Mouse (Mus musculus) cerebellum, postnatal 10 days (tissue): ENCODE data around the gene Rab5a.
"Not testable (repeated sequence)": the region's sequence is repeated elsewhere in the genome, so short reads cannot be mapped to it uniquely, and the experiment has no call there.

Experiments
- DNase-seq, 2 experiments: peaks; one replicate each; pipeline ENCODE4 v3.0.0; 2021; ENCODE audit warnings: mixed read lengths in 2 of 2

Gene Rab5a

GRCm38 (mm10) chr17:53478858-53479603 is at the start of gene Rab5a:
Gene Rab5a (plus strand): TSS chr17:53479234.
- DNase-seq: peak; percentile 100

GRCm38 (mm10) chr17:53456152-53456551 is 22.9 kb upstream of the Rab5a start:
- no peak for DNase-seq

GRCm38 (mm10) chr17:53456742-53457141 is 22.3 kb upstream of the Rab5a start:
- no peak for DNase-seq

GRCm38 (mm10) chr17:53462603-53463495 is 16.2 kb upstream of the Rab5a start, which contains the start of gene Efhb:
Gene Efhb (minus strand): TSS chr17:53463321.
- DNase-seq: peak; percentile 87 to 91

GRCm38 (mm10) chr17:53463496-53463840 is 15.6 kb upstream of the Rab5a start:
- peak in 1 of 2 experiments; percentile 5 for DNase-seq

GRCm38 (mm10) chr17:53465569-53465968 is 13.5 kb upstream of the Rab5a start:
- DNase-seq: peak; percentile 6 to 7

- no peak for DNase-seq
Observed at GRCm38 (mm10) chr17:53468697-53469096, 10.3 kb upstream of the Rab5a start.

- DNase-seq: peak in 1 of 2 experiments; percentile 10
Observed at GRCm38 (mm10) chr17:53478066-53478857, 772 bp upstream of the Rab5a start.

GRCm38 (mm10) chr17:53479604-53480041 is 589 bp downstream of the Rab5a start:
- DNase-seq: peak; percentile 62 to 65

- no peak for DNase-seq
Observed at GRCm38 (mm10) chr17:53480433-53480832, 1.4 kb downstream of the Rab5a start.

GRCm38 (mm10) chr17:53488291-53489006 is 9.4 kb downstream of the Rab5a start:
- no peak for DNase-seq

- DNase-seq: no peak
Observed at GRCm38 (mm10) chr17:53489007-53489378, 10.0 kb downstream of the Rab5a start.

GRCm38 (mm10) chr17:53502966-53503365 is 23.9 kb downstream of the Rab5a start:
- no peak for DNase-seq

- peak; percentile 66 to 80 for DNase-seq
Observed at GRCm38 (mm10) chr17:53512311-53512951, 33.4 kb downstream of the Rab5a start.

- no peak for DNase-seq
Observed at GRCm38 (mm10) chr17:53519364-53519763, 40.3 kb downstream of the Rab5a start.

GRCm38 (mm10) chr17:53520509-53520908 is 41.5 kb downstream of the Rab5a start:
- no peak for DNase-seq

GRCm38 (mm10) chr17:53528034-53528433 is 49.0 kb downstream of the Rab5a start:
- DNase-seq: no peak

GRCm38 (mm10) chr17:53531160-53531559 is 52.1 kb downstream of the Rab5a start:
- DNase-seq: peak; percentile 13

GRCm38 (mm10) chr17:53532425-53532824 is 53.4 kb downstream of the Rab5a start:
- DNase-seq: peak in 1 of 2 experiments; percentile 10

GRCm38 (mm10) chr17:53539351-53539750 is 60.3 kb downstream of the Rab5a start, which contains the start of gene Pp2d1:
Gene Pp2d1 (minus strand): TSS chr17:53539451.
- not testable (repeated sequence) for DNase-seq

GRCm38 (mm10) chr17:53542536-53542935 is 63.5 kb downstream of the Rab5a start:
- no peak for DNase-seq
